Mouse (Mus musculus) heart, embryonic 15.5 days (tissue): ENCODE data around the gene Drc3. TPM values are rescaled to one million over a fixed set of nuclear protein-coding genes. Genes with fewer than 3 reads are reported as not detected.
A peak's percentile ranks its signal among the peaks of the same experiment; 100 is the strongest.

ENCODE experiments used
- ATAC-seq: fragments of 200-750 bp; cut with Nextera tagmentation; replicated peaks from 2 replicates; pipeline ENCODE4 v1.8.0; 2017; ENCODE audit warnings: low read depth, moderate TSS enrichment; ENCODE audit not compliant: insufficient number of reproducible peaks, insufficient read depth, low FRiP score
- H3K27ac ChIP-seq: fragments of 300-500 bp; sonication (generic); 2 replicates; pipeline ENCODE4 v1.5.1; 2015; ENCODE audit warnings: mild to moderate bottlenecking, inconsistent platforms
- H3K27me3 ChIP-seq: fragments of 300-500 bp; sonication (generic); 2 replicates; pipeline ENCODE4 v1.6.1; 2015; ENCODE audit warnings: inconsistent platforms
- H3K36me3 ChIP-seq: fragments of 300-500 bp; sonication (generic); 2 replicates; pipeline ENCODE4 v1.6.1; 2015; ENCODE audit warnings: mild to moderate bottlenecking, inconsistent platforms
- H3K4me1 ChIP-seq: fragments of 300-500 bp; sonication (generic); replicated peaks from 2 replicates; pipeline ENCODE4 v1.6.1; 2015; ENCODE audit warnings: inconsistent platforms
- H3K4me2 ChIP-seq: fragments of 300-500 bp; sonication (generic); 2 replicates; pipeline ENCODE4 v1.6.1; 2015; ENCODE audit warnings: inconsistent platforms, mild to moderate bottlenecking, moderate library complexity
- H3K4me3 ChIP-seq: fragments of 300-500 bp; sonication (generic); 2 replicates; pipeline ENCODE4 v1.5.1; 2015; ENCODE audit warnings: mild to moderate bottlenecking, inconsistent platforms
- H3K9ac ChIP-seq: fragments of 300-500 bp; sonication (generic); 2 replicates; pipeline ENCODE4 v1.6.1; 2015; ENCODE audit warnings: mild to moderate bottlenecking, inconsistent platforms
- H3K9me3 ChIP-seq: fragments of 300-500 bp; sonication (generic); replicated peaks from 2 replicates; pipeline ENCODE4 v1.6.1; 2016; ENCODE audit warnings: inconsistent platforms
- WGBS: fragments of 180-500 bp; shearing (Covaris S2); methylation state at CpG from one replicate; pipeline ENCODE4 v1.1.7; 2015; ENCODE audit warnings: mixed read lengths; 5-methylcytosine and 5-hydroxymethylcytosine counted together
- polyA plus RNA-seq: library from polyadenylated mRNA; unstranded; fragments of >200 nt; fragmentation: Nextera tagmentation; extraction: Ambion mirVana; gene quantifications from 2 replicates; pipeline ENCODE4 v1.2.1, GENCODE M21; 2015

Drc3 gene
- polyA plus RNA-seq, 1 experiment from 2014 or later: 2.9 TPM

DNA sequence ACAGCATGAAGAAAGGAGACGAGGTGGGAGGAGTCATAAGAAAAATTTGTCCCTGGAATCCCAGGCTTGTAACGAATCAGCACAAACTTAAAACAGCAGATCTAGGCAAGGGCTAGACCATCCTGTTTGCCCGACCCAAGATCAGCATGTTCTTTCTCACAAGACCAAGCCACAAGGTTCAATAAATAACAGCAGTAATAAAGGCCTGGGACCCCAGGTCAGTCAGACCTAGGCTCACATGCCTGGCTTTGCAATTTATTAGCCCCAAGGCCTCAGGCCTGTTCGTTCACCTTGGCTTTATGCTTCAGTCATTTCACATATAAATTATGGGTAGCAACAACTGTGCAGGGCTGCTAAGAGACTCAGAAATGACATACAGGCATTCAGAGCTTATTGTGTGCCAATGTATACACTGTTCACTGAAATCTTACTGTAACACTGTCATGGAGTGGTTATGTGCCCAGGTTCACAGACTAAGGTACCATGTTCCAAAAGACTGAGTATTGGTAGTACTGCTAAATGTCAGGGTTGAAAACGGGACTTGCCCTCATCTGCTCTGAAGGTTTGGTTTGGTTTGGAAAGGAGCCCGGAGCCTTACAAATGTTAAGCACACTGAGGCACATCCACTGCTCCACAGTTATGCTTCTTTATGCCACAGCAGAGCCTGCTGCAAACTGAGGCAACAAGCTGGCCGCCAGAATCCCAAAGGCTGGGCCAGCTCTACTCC lies 35.6 kb upstream of the Drc3 start:
- Histone ChIP-seq H3K27ac (no peak overlapping the region), H3K36me3 (no peaks in the 10 kb centered on the region), H3K4me3 (no peak overlapping the region), H3K9me3 (no peaks in the 10 kb centered on the region), H3K9ac (no peak overlapping the region), H3K27me3 (no peaks in the 10 kb centered on the region), H3K4me1 (peaks cover 39% of the 10 kb centered on the region), H3K4me2 (no peak overlapping the region)
- 69% methylated on average over 7 of the region's 7 CpGs for WGBS
- ATAC-seq: no peak

DNA sequence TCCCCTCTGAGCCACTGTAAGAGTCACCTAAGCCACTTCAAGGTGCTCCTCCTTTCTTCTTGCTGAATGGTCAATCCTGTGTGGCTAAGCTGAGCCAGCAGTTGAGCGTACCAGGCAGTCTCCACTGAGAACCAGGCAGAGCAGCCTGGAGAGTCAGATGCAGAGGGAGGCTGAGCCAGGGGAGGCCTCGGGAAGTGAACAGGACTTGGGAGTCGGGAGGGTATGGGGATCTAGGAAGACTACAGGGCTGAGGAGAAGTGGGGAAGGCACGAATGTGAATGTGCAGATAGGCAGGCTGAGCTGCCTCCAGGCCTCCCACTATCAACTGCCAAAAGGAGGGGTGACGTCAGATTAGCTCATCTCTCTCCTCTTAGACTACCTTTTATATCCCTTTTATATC lies 34.4 kb upstream of the Drc3 start:
- 41% methylated on average over 5 of the region's 5 CpGs for WGBS
- Histone ChIP-seq H3K9ac (no peak overlapping the region), H3K36me3 (no peaks in the 10 kb centered on the region), H3K9me3 (no peaks in the 10 kb centered on the region), H3K4me1 (peaks cover 41% of the 10 kb centered on the region), H3K4me3 (no peak overlapping the region), H3K4me2 (no peak overlapping the region), H3K27ac (peak overlapping the region; percentile 52; the same call in 1 of the 2 replicates), H3K27me3 (no peaks in the 10 kb centered on the region)
- no peak for ATAC-seq

DNA sequence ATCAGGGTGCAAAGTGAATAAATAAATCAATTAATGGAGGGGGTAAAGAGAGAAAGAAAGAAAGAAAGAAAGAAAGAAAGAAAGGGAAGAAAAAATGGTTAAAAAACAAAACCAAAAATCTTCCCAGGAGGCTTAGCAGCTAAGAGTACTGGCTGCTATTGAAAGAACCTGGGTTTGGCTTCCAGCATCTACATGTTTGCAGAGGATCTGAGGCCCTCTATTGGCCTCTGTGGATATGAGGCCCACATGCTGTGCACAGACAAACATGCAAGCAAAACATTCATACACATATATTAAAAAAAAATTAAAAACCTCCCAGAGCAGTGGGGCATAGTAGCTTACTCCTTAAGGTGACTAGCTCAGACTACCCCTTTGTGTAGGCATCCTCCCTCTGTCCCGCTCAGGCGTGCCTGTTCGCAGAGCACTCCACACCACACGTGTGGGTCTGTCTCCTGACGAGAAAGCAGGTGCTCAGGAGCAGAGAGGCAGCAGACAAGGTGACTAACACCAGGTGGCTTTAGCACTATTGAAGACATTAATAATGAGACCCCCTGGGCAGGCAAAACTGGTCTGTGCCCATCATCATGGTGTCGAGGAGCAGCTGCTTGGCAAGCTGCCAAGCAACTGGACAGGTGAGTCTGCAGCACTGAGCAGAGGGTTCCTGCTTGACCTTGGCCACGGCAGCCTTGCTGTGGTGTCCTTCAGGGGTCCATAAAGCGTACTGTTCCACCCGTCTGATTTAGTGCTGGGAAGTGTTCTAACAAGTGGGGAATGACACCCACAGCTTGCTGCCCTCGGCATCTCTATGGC lies 33.7 kb upstream of the Drc3 start:
- Histone ChIP-seq H3K9me3 (no peaks in the 10 kb centered on the region), H3K27me3 (no peaks in the 10 kb centered on the region), H3K4me3 (no peak overlapping the region), H3K36me3 (no peaks in the 10 kb centered on the region), H3K9ac (no peak overlapping the region), H3K4me2 (no peak overlapping the region), H3K27ac (no peak overlapping the region), H3K4me1 (peaks cover 41% of the 10 kb centered on the region)
- 69% methylated on average over 10 of the region's 10 CpGs for WGBS
- no peak for ATAC-seq

- Histone ChIP-seq H3K36me3 (no peaks in the 10 kb centered on the region), H3K9me3 (no peaks in the 10 kb centered on the region), H3K27me3 (no peaks in the 10 kb centered on the region), H3K4me1 (peaks cover 41% of the 10 kb centered on the region), H3K27ac (no peak overlapping the region), H3K4me2 (no peak overlapping the region), H3K4me3 (no peak overlapping the region), H3K9ac (no peak overlapping the region)
- WGBS: 70% methylated on average over 8 of the region's 8 CpGs
- no peak for ATAC-seq
Measured at GRCm38 (mm10) chr11:60320426-60321037, 32.6 kb upstream of the Drc3 start.

- no peak for ATAC-seq
- no peaks in the 10 kb centered on the region for H3K27me3 ChIP-seq
- peaks cover 41% of the 10 kb centered on the region for H3K4me1 ChIP-seq
- WGBS: 43% methylated on average over 2 of the region's 2 CpGs
- no peak overlapping the region for H3K4me3 ChIP-seq
- H3K27ac ChIP-seq: peak overlapping the region; percentile 48
- H3K36me3 ChIP-seq: no peaks in the 10 kb centered on the region
- no peak overlapping the region for H3K9ac ChIP-seq
- no peaks in the 10 kb centered on the region for H3K9me3 ChIP-seq
- no peak overlapping the region for H3K4me2 ChIP-seq
Measured at GRCm38 (mm10) chr11:60321438-60321837, 31.7 kb upstream of the Drc3 start.

DNA sequence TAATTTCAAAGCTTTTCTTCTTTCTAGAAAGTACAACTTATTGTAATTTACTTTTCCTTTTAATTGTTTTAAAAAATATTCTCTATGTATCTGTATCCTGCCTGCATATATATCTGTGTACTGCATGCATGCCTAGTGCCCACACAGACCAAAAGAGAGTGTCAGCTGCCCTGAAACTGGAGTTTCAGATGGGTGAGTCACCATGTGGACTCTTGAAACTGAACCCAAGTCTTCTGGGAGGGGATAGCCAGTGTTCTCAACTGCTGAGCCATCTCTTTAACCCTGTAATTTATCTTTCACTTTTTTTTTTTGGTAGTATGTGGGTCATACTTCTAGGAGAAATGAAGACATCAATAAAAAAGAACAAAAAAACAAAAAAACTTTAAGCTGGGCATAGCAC lies 29.4 kb upstream of the Drc3 start:
- no peak overlapping the region for H3K4me2 ChIP-seq
- no peaks in the 10 kb centered on the region for H3K27me3 ChIP-seq
- no peaks in the 10 kb centered on the region for H3K9me3 ChIP-seq
- H3K4me1 ChIP-seq: peaks cover 27% of the 10 kb centered on the region
- H3K4me3 ChIP-seq: no peak overlapping the region
- no peak overlapping the region for H3K9ac ChIP-seq
- no peaks in the 10 kb centered on the region for H3K36me3 ChIP-seq
- no peak overlapping the region for H3K27ac ChIP-seq
- ATAC-seq: no peak

DNA sequence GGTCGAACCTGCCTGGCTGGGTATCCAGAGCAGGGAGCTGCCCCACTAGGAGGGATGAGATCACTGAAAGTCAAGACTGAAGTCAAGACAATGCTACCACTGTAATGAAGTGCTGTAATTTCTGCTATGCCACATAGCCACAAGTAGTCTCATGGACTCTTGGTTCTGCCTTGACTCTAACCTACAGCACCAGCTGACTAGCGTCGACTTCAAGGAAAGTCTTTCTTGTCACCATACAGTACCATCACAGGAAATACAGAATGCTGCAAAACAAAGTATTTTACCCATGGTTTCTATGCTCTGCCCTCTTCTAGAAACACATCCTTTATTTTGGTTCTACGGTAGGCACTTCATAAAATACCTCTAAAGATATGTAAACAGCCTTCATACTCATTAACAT lies 22.6 kb upstream of the Drc3 start:
- Histone ChIP-seq H3K4me2 (no peak overlapping the region), H3K36me3 (no peaks in the 10 kb centered on the region), H3K9ac (no peak overlapping the region), H3K4me3 (no peak overlapping the region), H3K4me1 (peaks cover 12% of the 10 kb centered on the region), H3K9me3 (no peaks in the 10 kb centered on the region), H3K27ac (no peak overlapping the region), H3K27me3 (no peaks in the 10 kb centered on the region)
- 80% methylated on average over 4 of the region's 4 CpGs for whole genome bisulfite sequencing
- no peak for ATAC-seq

DNA sequence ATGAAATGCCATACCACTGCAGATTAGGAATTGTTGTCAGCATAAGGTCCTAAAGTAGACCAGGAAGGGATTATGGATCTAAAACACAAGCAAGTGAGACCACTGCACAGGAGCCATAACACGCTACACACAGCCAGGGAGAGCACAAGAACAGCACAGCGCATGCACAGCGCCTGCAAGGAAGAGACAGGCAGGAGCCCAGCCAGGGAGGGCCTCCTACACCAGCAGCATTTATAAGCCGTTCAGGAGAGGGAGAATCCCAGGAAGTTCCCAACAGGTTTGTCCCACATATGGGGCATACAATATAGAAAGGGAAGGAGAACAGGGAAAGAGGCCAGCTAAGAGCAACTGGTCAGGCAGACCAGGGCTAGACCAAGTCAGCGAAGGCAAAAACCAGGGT lies 19.7 kb upstream of the Drc3 start:
- no peak for ATAC-seq
- H3K9ac ChIP-seq: no peak overlapping the region
- H3K4me2 ChIP-seq: no peak overlapping the region
- H3K27me3 ChIP-seq: no peaks in the 10 kb centered on the region
- no peak overlapping the region for H3K4me3 ChIP-seq
- 78% methylated on average over 5 of the region's 5 CpGs for WGBS
- H3K27ac ChIP-seq: peak overlapping the region; percentile 58; the same call in 1 of the 2 replicates
- H3K9me3 ChIP-seq: no peaks in the 10 kb centered on the region
- peaks cover 8% of the 10 kb centered on the region; the same call in 1 of the 2 replicates for H3K36me3 ChIP-seq
- H3K4me1 ChIP-seq: peaks cover 12% of the 10 kb centered on the region

DNA sequence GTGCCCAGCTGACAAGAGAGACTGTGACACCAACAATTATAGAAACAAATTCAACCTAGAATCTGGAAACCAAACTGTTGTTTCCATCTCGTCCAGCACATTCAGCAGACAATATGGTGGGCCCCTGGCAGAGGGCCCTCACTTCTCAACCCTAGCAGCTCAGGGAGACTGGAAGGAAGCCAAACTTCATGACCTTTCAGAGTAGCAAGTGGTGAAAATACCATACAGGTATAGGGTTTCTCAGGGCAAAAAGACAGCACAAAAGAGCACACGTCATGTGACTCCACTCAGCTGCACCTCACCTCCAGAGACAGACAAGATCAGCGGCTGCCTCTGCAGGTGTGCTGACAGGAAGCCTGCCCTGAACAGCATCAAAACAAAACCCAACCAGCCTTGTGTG lies 19.0 kb upstream of the Drc3 start:
- H3K27me3 ChIP-seq: no peaks in the 10 kb centered on the region
- peaks cover 12% of the 10 kb centered on the region for H3K4me1 ChIP-seq
- ATAC-seq: no peak
- no peaks in the 10 kb centered on the region for H3K9me3 ChIP-seq
- peaks cover 8% of the 10 kb centered on the region; the same call in 1 of the 2 replicates for H3K36me3 ChIP-seq
- H3K4me3 ChIP-seq: no peak overlapping the region
- no peak overlapping the region for H3K9ac ChIP-seq
- H3K27ac ChIP-seq: peak overlapping the region; percentile 58; the same call in 1 of the 2 replicates
- 60% methylated on average over 3 of the region's 3 CpGs for WGBS
- H3K4me2 ChIP-seq: no peak overlapping the region

GRCm38 (mm10) chr11:60335771-60336170 lies 17.4 kb upstream of the Drc3 start:
- WGBS: 78% methylated on average over 2 of the region's 2 CpGs
- peaks cover 12% of the 10 kb centered on the region for H3K4me1 ChIP-seq
- H3K27me3 ChIP-seq: no peaks in the 10 kb centered on the region
- H3K4me2 ChIP-seq: no peak overlapping the region
- H3K9me3 ChIP-seq: no peaks in the 10 kb centered on the region
- H3K9ac ChIP-seq: no peak overlapping the region
- H3K36me3 ChIP-seq: peaks cover 8% of the 10 kb centered on the region; the same call in 1 of the 2 replicates
- H3K4me3 ChIP-seq: no peak overlapping the region
- ATAC-seq: no peak
- H3K27ac ChIP-seq: no peak overlapping the region

DNA sequence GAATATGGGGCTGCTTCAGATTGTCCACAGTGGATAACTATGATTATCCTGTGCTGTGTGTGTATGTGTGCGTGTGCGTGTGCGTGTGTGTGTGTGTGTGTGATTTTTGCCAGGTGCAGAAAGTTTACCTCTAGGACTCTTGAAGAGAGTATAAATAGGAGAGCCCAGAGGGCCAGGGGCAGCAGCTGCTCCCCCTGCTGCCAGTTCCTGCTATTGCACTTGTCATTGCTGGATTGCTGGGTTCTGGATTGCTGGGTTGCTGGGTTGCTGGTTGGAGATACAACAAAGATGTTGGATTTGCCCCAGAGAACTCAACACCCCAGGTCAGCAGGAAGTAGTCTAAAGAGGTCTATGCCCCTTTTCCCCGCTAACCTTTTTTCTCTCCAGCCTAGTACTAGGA lies 14.8 kb upstream of the Drc3 start:
- Histone ChIP-seq H3K27ac (no peak overlapping the region), H3K9me3 (no peaks in the 10 kb centered on the region), H3K9ac (no peak overlapping the region), H3K27me3 (no peaks in the 10 kb centered on the region), H3K36me3 (peaks cover 8% of the 10 kb centered on the region; the same call in 1 of the 2 replicates), H3K4me3 (no peak overlapping the region), H3K4me2 (no peak overlapping the region), H3K4me1 (peaks cover 11% of the 10 kb centered on the region)
- 77% methylated on average over 4 of the region's 4 CpGs for WGBS
- ATAC-seq: no peak
